In genomic region chr6:67532665-67533440, GRCm38 (mm10) we compare ENCODE assay signal across 8 mouse cellular contexts. TPM values are rescaled to one million over a fixed set of nuclear protein-coding genes. Genes with fewer than 3 reads are reported as not detected.
DNase-seq lines count a peak whose midpoint lies in the region; ATAC-seq and TF ChIP-seq lines count a peak whose summit lies in the region.

No protein-coding gene starts in this region.

- no peak overlapping the region for H3K27ac ChIP-seq in heart, embryonic 14.5 days (replicated peaks in 1 of 2; ENCODE audit: control insufficient read depth in 1 of 2, insufficient read depth in 1 of 2, low read depth in 2 of 2, low read length in 2 of 2)
- peak overlapping the region; percentile 82 for H3K27ac ChIP-seq in lung, postnatal 0 days (ENCODE audit: low read length)

- H3K4me3 ChIP-seq in heart, embryonic 14.5 days (ENCODE audit: control insufficient read depth in 1 of 2, insufficient read depth in 1 of 2, low read depth in 1 of 2, low read length in 2 of 2), result peak overlapping the region; percentile 2 to 21; a peak in 3 of 4 replicates
- peak overlapping the region; percentile 39 for H3K4me3 ChIP-seq in lung, postnatal 0 days (ENCODE audit: low read depth, low read length)

- no peak for ATAC-seq in heart, embryonic 14.5 days (ENCODE audit: insufficient number of reproducible peaks, insufficient read depth, low FRiP score, low read depth)
- peak; percentile 85 for ATAC-seq in lung, postnatal 0 days

- H3K4me2 ChIP-seq in heart, embryonic 14.5 days (ENCODE audit: low read length), result peak overlapping the region; percentile 56
- H3K4me2 ChIP-seq in lung, postnatal 0 days (replicated peaks; ENCODE audit: low read depth, low read length), result peak overlapping the region; percentile 59

- WGBS in heart, embryonic 14.5 days, result 10% methylated on average over 29 of the region's 29 CpGs
- 5% methylated on average over 29 of the region's 29 CpGs for WGBS in lung, postnatal 0 days

- no peaks in the 10 kb centered on the region for H3K36me3 ChIP-seq in heart, embryonic 14.5 days (ENCODE audit: control insufficient read depth, insufficient read depth, low read length)
- no peaks in the 10 kb centered on the region for H3K36me3 ChIP-seq in lung, postnatal 0 days (ENCODE audit: insufficient read depth, low read length)

- peak; percentile 39; the same call in 1 of the 2 replicates for TF ChIP-seq EP300 in lung, postnatal 0 days (IDR thresholded peaks at IDR 0.05)

- no peak overlapping the region for H3K9ac ChIP-seq in heart, embryonic 14.5 days (ENCODE audit: low read length)
- no peak overlapping the region for H3K9ac ChIP-seq in lung, postnatal 0 days (replicated peaks; ENCODE audit: low read depth)

- DNase-seq in heart, adult 8-10 months (ENCODE audit: low spot score), result no peak
- peak; percentile 97 for DNase-seq in fat pad, adult 2 months (ENCODE audit: extremely low read depth, low read depth, low spot score)
- DNase-seq in kidney, adult 8-10 months, result peak; percentile 54 to 70
- peak; percentile 90 for DNase-seq in lung, postnatal 0 days (ENCODE audit: low spot score)
- DNase-seq in retina, embryonic 14.5 days (ENCODE audit: low spot score), result peak; percentile 24
- no peak for DNase-seq in cerebellum, adult 9-11 months
- no peak for DNase-seq in cerebellum, postnatal 25 days

- H3K4me1 ChIP-seq in heart, embryonic 14.5 days (ENCODE audit: control insufficient read depth in 2 of 2, insufficient read depth in 2 of 2, low read length in 2 of 2), result peaks cover 3 to 12% of the 10 kb centered on the region in 2 experiments; a peak in 3 of 4 replicates
- H3K4me1 ChIP-seq in lung, postnatal 0 days (ENCODE audit: insufficient read depth, low read depth, low read length), result no peaks in the 10 kb centered on the region

- H3K27me3 ChIP-seq in heart, embryonic 14.5 days (ENCODE audit: control insufficient read depth, insufficient read depth, low read length), result peaks cover 63% of the 10 kb centered on the region
- H3K27me3 ChIP-seq in lung, postnatal 0 days (replicated peaks; ENCODE audit: insufficient read depth, low read length), result peaks cover 6% of the 10 kb centered on the region; the same call in 1 of the 2 replicates

- no peaks in the 10 kb centered on the region for H3K9me3 ChIP-seq in heart, embryonic 14.5 days (ENCODE audit: control insufficient read depth, low read length)
- H3K9me3 ChIP-seq in lung, postnatal 0 days (ENCODE audit: low read length), result no peaks in the 10 kb centered on the region

- no peak for TF ChIP-seq CTCF in lung, postnatal 0 days (IDR thresholded peaks at IDR 0.05)

RNA-seq across cellular contexts. Expression of gene Tacstd2, which starts 2.7 kb away (rescaled TPM):
- polyA plus RNA-seq in heart, embryonic 14.5 days (2014; fragmentation: Nextera tagmentation; extraction: Ambion mirVana), result 0.15 and 0.45 TPM in 2 replicates
- total RNA-seq in heart, adult 8-10 months (2022), result under 1 TPM in 1 of 4 experiments, not detected in 3; 0.19 TPM
- 89.1 and 101 TPM in 2 replicates for polyA plus RNA-seq in lung, postnatal 0 days (2015; fragmentation: Nextera tagmentation; extraction: Ambion mirVana)

RNA-seq across cellular contexts. Expression of gene Il23r, which starts 41.2 kb away (rescaled TPM):
- polyA plus RNA-seq in heart, embryonic 14.5 days (2014; fragmentation: Nextera tagmentation; extraction: Ambion mirVana), result not detected in 2 replicates
- total RNA-seq in heart, adult 8-10 months (2022), result not detected
- not detected in 2 replicates for polyA plus RNA-seq in lung, postnatal 0 days (2015; fragmentation: Nextera tagmentation; extraction: Ambion mirVana)

Comparison
In these comparisons a context has a peak if more than half of its experiments do, and no peak if none do; other contexts are left out.
1. DNase-seq: peak in fat pad, adult 2 months (single experiment), kidney, adult 8-10 months (2 of 2), lung, postnatal 0 days (single experiment) and retina, embryonic 14.5 days (single experiment); none in heart, adult 8-10 months (single experiment), cerebellum, adult 9-11 months (single experiment) and cerebellum, postnatal 25 days (0 of 2).
2. RNA of gene Tacstd2, which starts 2.7 kb away (polyA plus RNA-seq): 89.1 to 101 TPM in lung, postnatal 0 days; 0.15 to 0.45 TPM in heart, embryonic 14.5 days; every median in the first group is over 10 times any median in the second.